Mouse (Mus musculus) CH12.LX (cell line): Measurements from ENCODE around the gene Csrp1. TPM values are rescaled to one million over a fixed set of nuclear protein-coding genes. Genes with fewer than 3 reads are reported as not detected.

Experiments
- DNase-seq: peaks from one replicate; pipeline ENCODE4 v3.0.0-alpha.2; 2013; ENCODE audit errors: extremely low read depth
- H3K27ac ChIP-seq: 2 replicates; pipeline ENCODE4 v1.5.1; 2012; ENCODE audit warnings: low read depth, mild to moderate bottlenecking, control low read depth, moderate library complexity; ENCODE audit not compliant: insufficient read depth
- H3K27me3 ChIP-seq: replicated peaks from 2 replicates; pipeline ENCODE3; 2012; ENCODE audit warnings: inconsistent platforms
- H3K36me3 ChIP-seq, 2 experiments: replicated peaks in 1 of 2; 2 replicates each; pipeline versions ENCODE3 to v1.6.1; 2012; ENCODE audit warnings: inconsistent platforms in 1 of 2, low read length in 1 of 2, mild to moderate bottlenecking in 1 of 2, mixed read lengths in 1 of 2, moderate library complexity in 1 of 2; ENCODE audit not compliant: control insufficient read depth in 1 of 2, insufficient read depth in 1 of 2
- H3K4me1 ChIP-seq, 2 experiments: 2 replicates each; pipeline ENCODE4 v1.6.1; 2012; ENCODE audit warnings: inconsistent platforms in 1 of 2, moderate library complexity in 1 of 2; ENCODE audit not compliant: insufficient read depth in 2 of 2, control insufficient read depth in 1 of 2
- H3K4me2 ChIP-seq: 2 replicates; pipeline ENCODE4 v1.6.1; 2012; ENCODE audit warnings: low read depth, mild to moderate bottlenecking, control low read depth; ENCODE audit not compliant: poor library complexity, insufficient read depth, severe bottlenecking
- H3K4me3 ChIP-seq, 3 experiments: fragments of 150-350 bp in 1 of 3; sonication (generic) in 1 of 3; replicated peaks in 1 of 3; 2 replicates each; pipeline versions ENCODE3 to v1.5.1; 2011 to 2012; ENCODE audit warnings: low read depth in 2 of 3, low read length in 2 of 3, mild to moderate bottlenecking in 2 of 3, moderate library complexity in 2 of 3, control low read depth in 1 of 3, improper control_type of control experiment in 1 of 3, inconsistent platforms in 1 of 3, mixed read lengths in 1 of 3; ENCODE audit not compliant: poor library complexity in 1 of 3
- H3K79me2 ChIP-seq: replicated peaks from 2 replicates; pipeline ENCODE4 v1.6.1; 2012; ENCODE audit warnings: mild to moderate bottlenecking, moderate library complexity; ENCODE audit not compliant: control insufficient read depth, poor library complexity, insufficient read depth, severe bottlenecking; ENCODE audit errors: extremely low read depth
- H3K9ac ChIP-seq: 2 replicates; pipeline ENCODE4 v1.6.1; 2012; ENCODE audit warnings: low read depth, mild to moderate bottlenecking, control low read depth, moderate library complexity; ENCODE audit not compliant: insufficient read depth
- H3K9me3 ChIP-seq: replicated peaks from 2 replicates; pipeline ENCODE3; 2012; ENCODE audit warnings: low read length, inconsistent platforms, mixed read lengths
- BHLHE40 ChIP-seq: IDR thresholded peaks from 2 replicates; pipeline ENCODE4 v1.6.1; 2011; ENCODE audit warnings: mild to moderate bottlenecking, low read depth, low read length, improper control_type of control experiment
- CTCF ChIP-seq, 2 experiments: IDR thresholded peaks in 1 of 2; conservative IDR thresholded peaks in 1 of 2; 2 replicates each; pipeline ENCODE4 v1.5.1; 2011 to 2012; ENCODE audit warnings: low read depth in 2 of 2, low read length in 2 of 2, improper control_type of control experiment in 1 of 2, inconsistent platforms in 1 of 2, mild to moderate bottlenecking in 1 of 2, moderate library complexity in 1 of 2
- GABPA ChIP-seq: IDR thresholded peaks from 2 replicates; pipeline ENCODE4 v1.6.1; 2012; ENCODE audit warnings: low read depth, low read length, improper control_type of control experiment, inconsistent platforms; ENCODE audit not compliant: insufficient replicate concordance
- IRF4 ChIP-seq: IDR thresholded peaks from 2 replicates; pipeline ENCODE4 v1.6.1; 2014; ENCODE audit warnings: low read depth, mild to moderate bottlenecking, inconsistent platforms, low read length, improper control_type of control experiment
- KAT2A ChIP-seq: IDR thresholded peaks from 2 replicates; pipeline ENCODE4 v1.6.1; 2012; ENCODE audit warnings: low read length, improper control_type of control experiment, inconsistent platforms; ENCODE audit not compliant: insufficient replicate concordance
- MAFK ChIP-seq: IDR thresholded peaks from 2 replicates; pipeline ENCODE4 v1.6.1; 2011; ENCODE audit warnings: low read length, improper control_type of control experiment; ENCODE audit not compliant: insufficient replicate concordance
- MAZ ChIP-seq: IDR thresholded peaks from 2 replicates; pipeline ENCODE4 v1.6.1; 2012; ENCODE audit warnings: low read depth, mild to moderate bottlenecking, inconsistent platforms, low read length, improper control_type of control experiment, moderate library complexity
- MYC ChIP-seq: IDR thresholded peaks from 2 replicates; pipeline ENCODE4 v1.6.1; 2011; ENCODE audit warnings: low read depth, mild to moderate bottlenecking, improper control_type of control experiment, low read length
- NRF1 ChIP-seq: IDR thresholded peaks from 2 replicates; pipeline ENCODE4 v1.6.1; 2014; ENCODE audit warnings: low read depth, mild to moderate bottlenecking, inconsistent platforms, low read length, improper control_type of control experiment, moderate library complexity
- PAX5 ChIP-seq: IDR thresholded peaks from 2 replicates; pipeline ENCODE4 v1.6.1; 2012; ENCODE audit warnings: low read length, inconsistent platforms, mixed read lengths
- POLR2A ChIP-seq: IDR thresholded peaks from 2 replicates; pipeline ENCODE4 v1.6.1; 2011; ENCODE audit warnings: low read depth, mild to moderate bottlenecking, improper control_type of control experiment, low read length
- POLR2AphosphoS2 ChIP-seq: IDR thresholded peaks from 2 replicates; pipeline ENCODE4 v1.6.1; 2011; ENCODE audit warnings: low read depth, low read length, improper control_type of control experiment
- RAD21 ChIP-seq: IDR thresholded peaks from 2 replicates; pipeline ENCODE4 v1.6.1; 2011; ENCODE audit warnings: low read depth, mild to moderate bottlenecking, low read length, improper control_type of control experiment, moderate library complexity
- TBP ChIP-seq: conservative IDR thresholded peaks from 2 replicates; pipeline ENCODE4 v1.6.1; 2011; ENCODE audit warnings: low read depth, low read length, improper control_type of control experiment
- UBTF ChIP-seq: IDR thresholded peaks from 2 replicates; pipeline ENCODE4 v1.6.1; 2012; ENCODE audit warnings: low read depth, mild to moderate bottlenecking, inconsistent platforms, low read length, improper control_type of control experiment, moderate library complexity
- USF1 ChIP-seq: IDR thresholded peaks from 2 replicates; pipeline ENCODE4 v1.6.1; 2014; ENCODE audit warnings: low read depth, mild to moderate bottlenecking, inconsistent platforms, low read length, improper control_type of control experiment
- ZKSCAN1 ChIP-seq: IDR thresholded peaks from 2 replicates; pipeline ENCODE4 v1.6.1; 2012; ENCODE audit warnings: low read depth, inconsistent platforms, low read length, improper control_type of control experiment, borderline replicate concordance
- ZMIZ1 ChIP-seq: IDR thresholded peaks from 2 replicates; pipeline ENCODE4 v1.6.1; 2012; ENCODE audit warnings: low read depth, mild to moderate bottlenecking, inconsistent platforms, low read length, improper control_type of control experiment
- dilution Hi-C: fragments of 300-500 bp; cut with MboI; formaldehyde crosslinking; loops from 2 replicates; pipeline ENCODE4 v1.14.3; 2020; ENCODE audit warnings: low sequenced_read_pairs; ENCODE audit not compliant: extremely low pct_unique_long_range_greater_than_20kb, extremely low pct_ligation_motif_present
- in situ Hi-C: fragments of 300-500 bp; cut with MboI; formaldehyde crosslinking; loops from 3 replicates; pipeline ENCODE4 v1.14.3; 2019; ENCODE audit warnings: low sequenced_read_pairs, low pct_ligation_motif_present, low pct_unique_long_range_greater_than_20kb, mixed read lengths
- polyA plus RNA-seq: library from polyadenylated mRNA; unstranded; fragments of >175 nt; gene quantifications from 2 replicates; pipeline ENCODE4 v1.2.1, GENCODE M21; 2012; ENCODE audit warnings: low read depth; ENCODE audit not compliant: insufficient read length
- total RNA-seq, 2 experiments: library from RNA; depleted of rRNA; stranded (reverse); fragments of 300-350 nt in 1 of 2; fragments of >200 nt in 1 of 2; gene quantifications; 2 replicates each; pipeline ENCODE4 v1.2.3; 2012 to 2014

The Csrp1 gene
- total and polyA plus RNA-seq, 3 experiments, result 45.9 to 54.3 (median 49.4) TPM

- Histone ChIP-seq H3K27me3 (no peaks in the 10 kb centered on the region), H3K4me2 (no peak overlapping the region), H3K79me2 (peaks cover 35% of the 10 kb centered on the region), H3K9me3 (no peaks in the 10 kb centered on the region), H3K4me3 (no peak overlapping the region), H3K36me3 (peaks cover 34 to 50% of the 10 kb centered on the region in 2 experiments), H3K4me1 (peaks cover 11 to 31% of the 10 kb centered on the region in 2 experiments), H3K27ac (no peak overlapping the region), H3K9ac (no peak overlapping the region)
- no peak for TF ChIP-seq GABPA
- TF ChIP-seq ZKSCAN1, result no peak
- no peak; the same call in 1 of the 2 replicates for TF ChIP-seq ZMIZ1
- TF ChIP-seq RAD21, result no peak
- TF ChIP-seq TBP, result no peak
- no peak for TF ChIP-seq MAFK
- no peak for TF ChIP-seq KAT2A
- no peak for TF ChIP-seq BHLHE40
- no peak for TF ChIP-seq MAZ
- TF ChIP-seq NRF1, result no peak
- TF ChIP-seq POLR2AphosphoS2, result no peak
- no peak for TF ChIP-seq USF1
- TF ChIP-seq POLR2A, result no peak
- TF ChIP-seq CTCF (conservative IDR thresholded peaks at IDR 0.05 in 1 of 2, IDR thresholded peaks at IDR 0.05 in 1 of 2; ENCODE audit: low read depth in 2 of 2, low read length in 2 of 2), result no peak
- no peak for TF ChIP-seq PAX5
- no peak for TF ChIP-seq UBTF
- DNase-seq, result no peak
- in situ Hi-C loops (no loop called here), dilution Hi-C loops (no loop called here)
Measured at GRCm38 (mm10) chr1:135770237-135770636, 50.4 kb downstream of the Csrp1 start.

GRCm38 (mm10) chr1:135770896-135771572, 51.2 kb downstream of the Csrp1 start:
- TF ChIP-seq IRF4 (no peak), MYC (no peak)
- in situ Hi-C loops (no loop called here), dilution Hi-C loops (no loop called here)
- Histone ChIP-seq H3K27me3 (no peaks in the 10 kb centered on the region), H3K4me1 (peaks cover 7 to 26% of the 10 kb centered on the region in 2 experiments), H3K9me3 (no peaks in the 10 kb centered on the region), H3K27ac (no peak overlapping the region), H3K9ac (no peak overlapping the region), H3K79me2 (peaks cover 35% of the 10 kb centered on the region), H3K4me2 (no peak overlapping the region), H3K36me3 (peaks cover 34 to 50% of the 10 kb centered on the region in 2 experiments), H3K4me3 (no peak overlapping the region)
- no peak for DNase-seq
